ENCODE assay signal across 21 mouse cellular contexts in the genomic region with DNA sequence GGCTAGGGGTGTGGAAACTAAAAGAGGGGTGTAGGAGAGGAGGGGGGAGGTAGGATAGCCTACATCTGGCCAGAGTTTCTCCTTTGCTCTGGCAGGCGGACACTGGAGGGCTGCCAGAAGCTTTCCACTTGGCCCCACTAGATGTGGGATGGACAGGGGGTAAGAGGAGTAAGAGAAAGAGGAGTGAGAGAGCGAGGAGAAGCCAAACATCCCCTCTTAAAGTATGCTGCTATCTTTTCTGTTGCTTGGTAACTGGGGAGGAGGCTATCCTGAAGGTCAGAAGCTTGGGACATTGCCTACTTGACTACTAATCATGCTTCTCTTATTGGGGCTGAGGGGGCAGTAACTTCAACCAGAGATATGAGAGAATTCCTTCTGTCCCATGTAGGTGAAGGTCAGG.
DNase-seq lines count a peak whose midpoint lies in the region; ATAC-seq lines count a peak whose summit lies in the region.
"Had no signal": no experiment of that assay in that cellular context is flagged by ENCODE, and none has a peak within 500 bp of the region (broad histone marks: within the 10 kb centered on the region; RNA-seq: fewer than 3 reads in every experiment).

No protein-coding gene starts in this region.

- H3K36me3 ChIP-seq in heart, embryonic 13.5 days = no peaks in the 10 kb centered on the region
- no peaks in the 10 kb centered on the region for H3K36me3 ChIP-seq in intestine, embryonic 15.5 days
- H3K36me3 ChIP-seq: forebrain, embryonic 12.5 days; hindbrain, embryonic 15.5 days; limb, embryonic 10.5 days; liver, embryonic 13.5 days; midbrain, embryonic 15.5 days had no signal

- H3K9ac ChIP-seq in heart, embryonic 13.5 days = no peak overlapping the region
- H3K9ac ChIP-seq in intestine, embryonic 15.5 days = no peak overlapping the region
- H3K9ac ChIP-seq: forebrain, embryonic 12.5 days; hindbrain, embryonic 15.5 days; liver, embryonic 13.5 days; midbrain, embryonic 15.5 days had no signal

- intact Hi-C loops in heart, postnatal 25 days (cut with DNase I) = no loop called here

- peak; percentile 25; the same call in 1 of the 2 replicates for ATAC-seq in heart, embryonic 13.5 days (ENCODE audit: extremely low read depth, insufficient number of reproducible peaks, low FRiP score, low TSS enrichment)
- ATAC-seq in intestine, embryonic 15.5 days = no peak
- ATAC-seq: intestine, postnatal 0 days; midbrain, embryonic 15.5 days; Patski had no signal

- no peak overlapping the region for H3K4me2 ChIP-seq in heart, embryonic 13.5 days
- H3K4me2 ChIP-seq in intestine, embryonic 15.5 days (replicated peaks) = no peak overlapping the region
- H3K4me2 ChIP-seq: forebrain, embryonic 12.5 days; hindbrain, embryonic 15.5 days; liver, embryonic 13.5 days; midbrain, embryonic 15.5 days had no signal

- H3K27ac ChIP-seq in heart, embryonic 13.5 days (replicated peaks) = no peak overlapping the region
- no peak overlapping the region for H3K27ac ChIP-seq in intestine, embryonic 15.5 days
- H3K27ac ChIP-seq: forebrain, embryonic 12.5 days; hindbrain, embryonic 15.5 days; left cerebral cortex, adult 2 months; limb, embryonic 10.5 days; liver, embryonic 13.5 days; midbrain, embryonic 15.5 days had no signal

- H3K9me3 ChIP-seq in heart, embryonic 13.5 days = no peaks in the 10 kb centered on the region
- no peaks in the 10 kb centered on the region for H3K9me3 ChIP-seq in intestine, embryonic 15.5 days
- H3K9me3 ChIP-seq: forebrain, embryonic 12.5 days; hindbrain, embryonic 15.5 days; limb, embryonic 10.5 days; liver, embryonic 13.5 days; midbrain, embryonic 15.5 days had no signal

- DNase-seq in heart, postnatal 25 days (ENCODE audit: low spot score) = no peak
- peak; percentile 3 for DNase-seq in urinary bladder, postnatal 14 days (ENCODE audit: low spot score)
- DNase-seq in urinary bladder, postnatal 4 days (ENCODE audit: low spot score in 2 of 2) = no peak
- DNase-seq in ovary, adult 18-20 months (ENCODE audit: low spot score) = peak; percentile 52
- DNase-seq in yolk sac, embryonic 10.5 days (ENCODE audit: low spot score) = no peak
- no peak for DNase-seq in right cerebral cortex, adult 2 months (ENCODE audit: low spot score in 2 of 2)
- DNase-seq: cerebellum, adult 9-10 months; embryo, embryonic 11 days; gastrocnemius, postnatal 25 days; kidney, postnatal 14 days; liver, embryonic 13.5 days; thymus, adult 18-20 months had no signal

- no peaks in the 10 kb centered on the region for H3K4me1 ChIP-seq in heart, embryonic 13.5 days
- no peaks in the 10 kb centered on the region for H3K4me1 ChIP-seq in intestine, embryonic 15.5 days (replicated peaks)
- H3K4me1 ChIP-seq: forebrain, embryonic 12.5 days; hindbrain, embryonic 15.5 days; limb, embryonic 10.5 days; liver, embryonic 13.5 days; midbrain, embryonic 15.5 days had no signal

- H3K27me3 ChIP-seq in heart, embryonic 13.5 days (replicated peaks) = no peaks in the 10 kb centered on the region
- H3K27me3 ChIP-seq in intestine, embryonic 15.5 days (replicated peaks) = no peaks in the 10 kb centered on the region
- H3K27me3 ChIP-seq: forebrain, embryonic 12.5 days; hindbrain, embryonic 15.5 days; liver, embryonic 13.5 days; midbrain, embryonic 15.5 days had no signal

- no peak overlapping the region for H3K4me3 ChIP-seq in heart, embryonic 13.5 days
- H3K4me3 ChIP-seq in intestine, embryonic 15.5 days (replicated peaks) = no peak overlapping the region
- H3K4me3 ChIP-seq: forebrain, embryonic 12.5 days; hindbrain, embryonic 15.5 days; left cerebral cortex, adult 2 months; limb, embryonic 10.5 days; liver, embryonic 13.5 days; midbrain, embryonic 15.5 days had no signal

- 29% methylated on average over 2 of the region's 2 CpGs for WGBS in heart, embryonic 13.5 days
- 58% methylated on average over 2 of the region's 2 CpGs for WGBS in intestine, embryonic 15.5 days

Comparison
In these comparisons a context has a peak if more than half of its experiments do, and no peak if none do; other contexts are left out.
1. DNase-seq: peak in urinary bladder, postnatal 14 days (single experiment) and ovary, adult 18-20 months (single experiment); none in heart, postnatal 25 days (single experiment), urinary bladder, postnatal 4 days (0 of 2), yolk sac, embryonic 10.5 days (single experiment) and right cerebral cortex, adult 2 months (0 of 2).